Mouse (Mus musculus) MN1 (cell line): ENCODE data around the gene Smad5.

Source experiments
- DNase-seq: peaks from one replicate; pipeline ENCODE4 v3.0.0-alpha.2; 2016; ENCODE audit warnings: low spot score

Smad5 gene

GRCm38 (mm10) chr13:56702469-56703221 is at the start of gene Smad5:
Smad5 (plus strand) TSS chr13:56703010.
- peak; percentile 94 for DNase-seq

- no peak for DNase-seq
Observed at GRCm38 (mm10) chr13:56654176-56654575, 48.6 kb upstream of the Smad5 start.

DNA sequence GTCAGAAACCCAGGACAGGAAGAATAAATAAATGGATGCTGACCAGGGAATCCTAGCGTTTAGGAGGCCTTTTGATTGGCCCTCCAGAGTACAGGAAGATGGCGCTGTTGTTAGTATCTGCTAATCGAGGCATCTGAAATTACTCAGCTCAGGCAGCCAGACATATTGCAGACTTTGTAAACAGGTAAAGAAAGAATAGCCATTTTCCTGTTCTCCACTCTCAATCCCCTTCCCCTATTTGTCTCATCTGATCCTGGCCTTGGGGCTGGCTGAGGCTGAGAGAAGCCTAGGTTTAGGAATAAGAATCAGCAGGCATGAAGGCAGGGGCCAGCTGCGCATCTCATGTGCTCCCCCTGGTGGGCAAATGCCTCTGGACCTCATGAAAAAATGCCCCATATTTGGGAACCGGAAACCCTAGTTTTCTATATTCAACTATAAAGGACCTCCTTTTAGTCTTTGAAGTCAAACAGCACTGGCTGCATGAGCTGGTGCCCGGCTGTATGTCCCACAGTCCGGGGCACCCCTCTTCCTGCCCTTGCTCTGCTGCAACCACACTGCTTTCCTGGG is 44.8 kb upstream of the Smad5 start:
- DNase-seq = peak; percentile 79

GRCm38 (mm10) chr13:56658931-56659330 is 43.9 kb upstream of the Smad5 start:
- no peak for DNase-seq

GRCm38 (mm10) chr13:56661914-56662621 is 40.7 kb upstream of the Smad5 start:
- no peak for DNase-seq

- DNase-seq = peak; percentile 58
Observed at GRCm38 (mm10) chr13:56664256-56665170, 38.3 kb upstream of the Smad5 start.

- DNase-seq = no peak
Observed at GRCm38 (mm10) chr13:56671206-56671605, 31.6 kb upstream of the Smad5 start.

GRCm38 (mm10) chr13:56677731-56678130 is 25.1 kb upstream of the Smad5 start:
- no peak for DNase-seq

DNA sequence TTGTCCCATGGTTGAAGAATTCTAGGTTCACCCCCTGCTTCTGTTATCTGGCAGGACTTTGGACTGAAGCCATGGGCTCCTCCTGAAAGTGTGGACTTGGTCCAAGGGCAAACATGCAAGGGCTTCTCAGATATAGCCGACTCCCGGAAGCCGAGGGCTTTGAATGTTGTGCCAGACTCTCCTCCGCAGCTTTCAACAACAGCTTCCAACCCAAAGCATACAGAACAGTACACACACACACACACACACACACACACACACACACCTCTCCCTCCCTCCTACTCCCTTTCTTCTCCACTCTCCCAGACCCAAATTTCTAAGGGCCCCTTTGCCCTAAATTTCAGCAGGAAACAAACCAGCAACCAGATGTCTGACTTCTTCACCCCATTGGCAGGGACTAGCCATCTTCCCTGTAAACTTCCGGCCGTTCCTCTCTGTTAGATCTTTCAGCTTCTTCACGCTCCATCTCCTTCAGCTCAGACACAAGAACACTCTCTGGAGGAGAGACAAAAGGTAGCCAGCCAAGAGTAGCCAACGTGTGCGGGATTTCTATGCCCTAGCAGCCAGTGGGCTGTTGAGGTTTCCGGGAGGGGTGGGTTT is 24.5 kb upstream of the Smad5 start:
- DNase-seq = peak; percentile 49

GRCm38 (mm10) chr13:56678826-56679504 is 23.8 kb upstream of the Smad5 start:
- peak; percentile 92 for DNase-seq

GRCm38 (mm10) chr13:56681924-56682323 is 20.9 kb upstream of the Smad5 start:
- no peak for DNase-seq

DNA sequence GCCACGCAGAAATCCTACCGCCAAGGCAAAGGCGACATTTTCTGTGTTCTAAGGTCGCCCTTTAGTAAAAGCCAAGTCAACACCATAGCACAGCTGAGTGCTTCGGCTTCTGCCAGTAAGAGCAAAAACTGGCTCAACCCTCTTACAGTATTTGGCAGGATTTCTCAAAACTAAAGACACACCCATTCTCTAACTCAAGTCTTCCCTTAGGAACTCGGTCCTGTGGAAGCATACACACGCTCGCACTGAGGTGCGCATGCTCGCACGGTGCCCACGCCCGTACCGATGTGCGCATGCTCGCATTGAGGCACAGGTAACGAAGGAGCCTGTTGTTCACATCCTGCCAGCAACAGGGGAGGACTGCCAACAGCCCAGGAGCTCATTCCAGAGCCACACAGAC is 20.5 kb upstream of the Smad5 start:
- peak; percentile 89 for DNase-seq

DNA sequence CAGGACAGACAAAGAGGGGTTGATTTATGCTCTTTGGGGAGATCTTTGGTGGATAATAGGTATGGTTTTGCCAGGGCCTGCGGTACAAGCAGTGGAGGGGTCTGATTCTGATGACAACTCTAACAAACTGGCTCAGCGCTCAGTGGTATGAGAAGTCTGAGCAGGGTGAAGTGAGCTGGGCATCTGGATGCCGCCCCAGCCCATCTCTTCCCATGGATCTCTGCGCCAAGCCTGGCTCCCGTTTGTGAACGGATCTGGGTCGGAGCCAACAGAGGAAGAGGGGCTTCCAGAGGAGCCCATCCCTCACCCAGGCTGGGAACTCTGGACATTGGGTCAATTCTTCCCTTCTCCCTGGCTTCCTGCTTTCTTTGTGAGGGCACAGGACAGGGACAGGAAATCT is 19.5 kb upstream of the Smad5 start:
- DNase-seq = no peak

DNA sequence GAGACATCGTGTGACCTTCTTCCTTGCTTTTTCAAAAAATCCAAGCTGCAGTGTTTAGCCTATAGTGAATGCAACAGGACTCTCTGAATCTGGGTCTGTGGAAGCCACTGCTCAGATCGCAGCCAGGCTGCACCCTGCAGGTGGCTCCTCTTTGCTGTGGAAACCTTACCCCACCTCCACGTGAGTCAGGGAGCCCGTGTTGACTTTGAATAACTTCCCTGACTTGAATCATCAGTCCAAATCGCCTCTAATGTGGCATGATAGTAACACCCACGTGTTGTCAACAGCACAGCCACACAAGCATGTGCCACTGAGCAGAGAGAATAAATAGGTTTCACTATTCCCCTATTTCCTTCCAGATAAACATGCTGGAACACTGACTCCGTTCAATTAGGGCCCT is 10.8 kb upstream of the Smad5 start:
- DNase-seq = no peak

DNA sequence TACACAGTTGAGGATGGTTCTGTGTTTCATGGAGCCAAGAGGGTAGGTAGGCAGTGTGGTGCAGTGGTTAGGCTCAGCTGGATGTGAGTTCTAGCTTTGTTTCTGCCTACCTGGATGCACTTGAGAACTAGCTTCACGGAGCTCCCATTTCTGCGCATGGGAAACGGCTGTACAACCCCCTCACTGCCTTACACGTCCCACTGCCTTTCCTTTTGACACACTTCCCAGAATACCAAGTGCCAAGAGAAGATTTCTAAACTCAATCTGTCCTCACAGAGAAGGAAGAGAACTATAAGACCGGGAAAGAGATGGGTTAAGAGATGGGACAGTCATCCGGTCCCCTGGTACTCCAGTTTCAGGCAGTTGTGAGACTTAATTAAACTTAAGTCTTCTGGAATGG is 10.2 kb upstream of the Smad5 start:
- no peak for DNase-seq

DNA sequence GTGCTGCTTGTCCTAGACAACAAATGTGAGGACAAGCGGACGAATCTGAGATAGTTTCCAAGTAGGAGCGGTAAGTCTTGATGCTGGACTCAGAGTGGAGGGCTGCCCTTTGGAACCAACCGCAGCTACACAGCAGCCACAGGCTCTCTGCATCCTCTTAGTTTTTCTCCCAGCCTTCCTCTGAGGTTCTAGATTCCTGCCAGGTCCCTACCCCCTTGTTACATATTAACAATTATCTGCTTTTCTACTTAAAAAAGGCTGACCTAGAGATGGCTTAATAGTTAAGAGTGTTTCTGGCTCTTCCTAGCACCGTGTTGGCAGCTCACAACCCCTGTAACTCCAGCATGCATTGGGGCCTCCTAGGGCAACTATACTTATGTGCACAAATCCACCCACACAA is 7.1 kb upstream of the Smad5 start:
- DNase-seq = no peak

- DNase-seq = no peak
Observed at GRCm38 (mm10) chr13:56696699-56697098, 6.1 kb upstream of the Smad5 start.

DNA sequence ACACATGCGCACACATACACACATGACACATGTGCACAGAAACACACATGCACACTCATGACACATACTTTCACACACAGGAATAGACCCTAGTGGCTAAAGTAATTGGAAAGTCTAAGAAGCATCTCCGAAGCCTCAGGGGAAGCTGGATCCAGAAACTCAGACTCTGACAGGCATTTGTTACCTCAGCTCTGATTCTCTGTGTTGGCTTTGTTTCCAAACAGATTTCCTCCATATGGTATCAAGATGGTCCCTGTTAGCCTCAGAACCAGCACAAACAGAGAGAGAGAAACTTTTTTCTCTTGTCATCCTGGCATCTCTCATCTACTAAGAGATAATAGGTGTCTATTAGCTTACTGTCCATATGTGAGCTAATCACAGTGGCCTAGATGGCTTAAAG is 5.6 kb upstream of the Smad5 start:
- DNase-seq = no peak

DNA sequence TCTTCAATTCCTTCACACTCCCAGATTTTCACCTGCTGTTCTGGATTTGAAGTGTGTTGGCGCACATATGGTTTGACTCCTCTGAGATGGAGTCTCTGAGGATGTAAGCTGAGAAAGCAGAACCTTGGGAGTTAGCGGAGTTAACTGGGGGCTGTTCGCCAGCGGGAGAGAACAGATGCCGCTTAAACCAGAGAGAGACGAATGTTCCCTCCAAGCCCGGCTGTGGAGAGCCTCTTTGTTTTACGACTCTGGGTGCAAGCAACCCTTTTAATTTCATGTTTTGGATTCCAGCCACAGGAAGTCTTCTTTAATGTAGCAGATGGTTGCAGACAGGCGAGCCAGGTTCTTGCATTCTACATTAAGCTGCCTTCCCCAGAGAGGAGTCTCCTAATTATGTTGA is 4.4 kb upstream of the Smad5 start:
- peak; percentile 72 for DNase-seq

- DNase-seq = no peak
Observed at GRCm38 (mm10) chr13:56699370-56699769, 3.4 kb upstream of the Smad5 start.

DNA sequence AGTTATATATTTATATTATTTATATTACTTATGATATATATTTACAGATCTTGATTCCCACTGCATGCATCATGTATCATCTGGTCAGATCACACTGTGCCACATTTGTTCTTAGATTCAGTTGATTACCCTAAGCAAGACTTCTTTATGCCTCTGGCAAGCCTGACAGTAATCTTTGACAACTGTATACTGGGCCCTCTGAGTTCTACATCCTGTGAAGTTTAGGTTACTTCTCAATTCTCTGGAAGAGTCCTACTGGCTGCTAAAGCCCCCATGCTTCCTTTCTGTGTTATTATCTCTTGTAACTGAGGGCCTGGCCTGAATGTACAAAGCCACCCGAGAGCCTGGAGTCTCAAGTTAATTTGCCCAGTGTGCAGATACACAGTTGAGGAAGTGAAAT is 1.8 kb upstream of the Smad5 start:
- DNase-seq = no peak
